Mouse (Mus musculus): ENCODE results near the gene Tjap1. TPM values are rescaled to one million over a fixed set of nuclear protein-coding genes. Genes with fewer than 3 reads are reported as not detected.

Gene Tjap1
- polyA plus RNA-seq, 1 experiment from 2014 or later, result 29.6 TPM

DNA sequence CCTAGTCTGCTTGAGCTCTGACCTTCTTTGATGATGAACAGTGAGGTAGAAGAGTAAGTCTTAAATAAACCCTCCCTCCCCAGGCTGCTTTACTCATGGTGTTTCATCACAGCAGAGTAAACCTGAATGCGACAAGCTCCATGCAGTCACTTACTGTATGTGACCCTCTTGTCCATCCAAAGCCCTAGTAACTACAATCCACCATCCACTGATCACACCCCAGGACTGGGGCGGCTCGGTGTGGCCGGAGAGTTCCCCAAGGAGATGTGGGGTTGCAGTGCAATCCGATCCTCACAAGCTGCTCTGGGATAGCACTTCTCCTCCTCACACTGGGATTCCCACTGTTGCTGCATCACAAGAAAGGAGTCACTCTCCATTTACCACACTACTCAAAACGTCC lies 8.4 kb downstream of the Tjap1 start:
- Histone ChIP-seq H3K27ac (ENCODE audit: low read length) (no peak overlapping the region), H3K4me3 (ENCODE audit: low read length) (no peak overlapping the region), H3K27me3 (replicated peaks; ENCODE audit: control insufficient read depth, insufficient read depth, low read length) (no peaks in the 10 kb centered on the region), H3K36me3 (ENCODE audit: control insufficient read depth, insufficient read depth, low read length) (peaks cover 13% of the 10 kb centered on the region; the same call in 1 of the 2 replicates), H3K4me1 (ENCODE audit: control insufficient read depth, insufficient read depth, low read length) (peaks cover 18% of the 10 kb centered on the region), H3K4me2 (ENCODE audit: low read depth, low read length) (no peak overlapping the region), H3K9me3 (ENCODE audit: control insufficient read depth, low read length) (no peaks in the 10 kb centered on the region), H3K9ac (ENCODE audit: low read depth, low read length) (no peak overlapping the region)
- ATAC-seq, result no peak
- WGBS, result 77% methylated on average over 6 of the region's 6 CpGs

DNA sequence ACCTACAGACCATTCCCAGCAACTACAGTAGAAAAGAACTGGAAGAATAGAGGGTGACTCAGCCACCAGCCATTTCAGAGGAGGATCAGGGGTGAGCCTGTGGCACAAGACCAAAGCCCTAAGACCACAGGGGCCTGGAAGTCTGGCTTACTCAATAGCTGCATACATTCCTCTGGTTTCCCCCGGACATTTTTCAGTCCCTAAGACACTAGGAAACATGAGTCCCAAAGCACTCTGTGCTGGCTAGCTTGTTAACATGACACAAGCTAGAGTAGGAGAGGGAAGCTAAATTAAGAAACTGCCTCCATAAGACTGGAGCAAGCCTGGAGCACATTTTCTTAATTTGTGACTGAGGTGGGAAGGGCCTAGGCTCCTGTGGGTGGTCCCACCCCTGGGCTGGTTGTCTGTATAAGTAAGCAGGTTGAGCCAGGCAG lies 9.0 kb downstream of the Tjap1 start:
- no peak overlapping the region for H3K9ac ChIP-seq (ENCODE audit: low read depth, low read length)
- no peaks in the 10 kb centered on the region for H3K9me3 ChIP-seq (ENCODE audit: control insufficient read depth, low read length)
- no peak overlapping the region for H3K4me3 ChIP-seq (ENCODE audit: low read length)
- H3K4me2 ChIP-seq (ENCODE audit: low read depth, low read length), result no peak overlapping the region
- H3K27ac ChIP-seq (ENCODE audit: low read length), result no peak overlapping the region
- ATAC-seq, result no peak
- H3K36me3 ChIP-seq (ENCODE audit: control insufficient read depth, insufficient read depth, low read length), result peaks cover 13% of the 10 kb centered on the region; the same call in 1 of the 2 replicates
- H3K27me3 ChIP-seq (replicated peaks; ENCODE audit: control insufficient read depth, insufficient read depth, low read length), result no peaks in the 10 kb centered on the region
- H3K4me1 ChIP-seq (ENCODE audit: control insufficient read depth, insufficient read depth, low read length), result peaks cover 19% of the 10 kb centered on the region
- 64% methylated on average over 1 of the region's 1 CpGs for WGBS

DNA sequence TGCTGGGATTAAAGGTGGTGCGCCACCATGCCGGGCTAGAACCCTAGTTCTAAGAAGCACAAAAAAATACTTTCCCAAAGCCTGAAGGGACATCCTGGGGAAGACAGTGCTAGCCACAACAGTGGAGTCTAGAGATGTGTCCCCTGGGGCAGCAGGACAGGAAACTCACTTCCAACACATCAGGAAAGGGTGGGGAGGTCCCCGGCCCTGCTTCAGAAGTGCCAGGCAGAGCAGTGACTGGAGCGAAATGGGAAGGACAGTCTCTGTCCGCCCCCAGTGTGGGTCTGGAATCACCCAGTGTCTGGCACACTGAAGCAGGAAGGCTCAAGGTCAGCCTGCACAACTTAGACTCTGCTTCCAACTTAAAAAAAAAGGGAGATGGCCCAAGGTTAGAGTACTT lies 10.2 kb downstream of the Tjap1 start:
- Histone ChIP-seq H3K27ac (ENCODE audit: low read length) (no peak overlapping the region), H3K4me3 (ENCODE audit: low read length) (no peak overlapping the region), H3K4me1 (ENCODE audit: control insufficient read depth, insufficient read depth, low read length) (peaks cover 24% of the 10 kb centered on the region), H3K9me3 (ENCODE audit: control insufficient read depth, low read length) (no peaks in the 10 kb centered on the region), H3K36me3 (ENCODE audit: control insufficient read depth, insufficient read depth, low read length) (peaks cover 13% of the 10 kb centered on the region; the same call in 1 of the 2 replicates), H3K4me2 (ENCODE audit: low read depth, low read length) (no peak overlapping the region), H3K27me3 (replicated peaks; ENCODE audit: control insufficient read depth, insufficient read depth, low read length) (no peaks in the 10 kb centered on the region), H3K9ac (ENCODE audit: low read depth, low read length) (no peak overlapping the region)
- ATAC-seq, result no peak
- 89% methylated on average over 5 of the region's 5 CpGs for WGBS

DNA sequence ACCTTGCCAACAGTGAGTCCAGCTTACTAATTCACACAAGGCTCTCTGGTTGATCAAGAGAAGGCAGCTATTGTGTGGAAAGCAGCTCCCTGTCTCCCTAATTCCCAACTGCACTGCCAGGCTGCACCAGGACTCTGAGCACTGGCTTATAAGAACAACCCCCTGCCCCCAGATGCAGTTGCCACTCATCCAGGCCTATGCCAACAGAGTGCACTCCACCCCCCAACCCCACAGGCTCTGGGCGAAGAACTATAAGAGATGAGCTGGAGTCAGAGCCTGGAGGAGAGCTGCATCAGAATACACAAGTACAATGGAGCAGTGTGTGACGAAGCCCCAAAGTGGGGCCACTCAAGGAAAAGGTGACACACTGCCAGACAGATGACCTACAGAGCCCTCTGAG lies 10.8 kb downstream of the Tjap1 start:
- Histone ChIP-seq H3K36me3 (ENCODE audit: control insufficient read depth, insufficient read depth, low read length) (peaks cover 13% of the 10 kb centered on the region; the same call in 1 of the 2 replicates), H3K27ac (ENCODE audit: low read length) (no peak overlapping the region), H3K9me3 (ENCODE audit: control insufficient read depth, low read length) (no peaks in the 10 kb centered on the region), H3K4me3 (ENCODE audit: low read length) (no peak overlapping the region), H3K4me1 (ENCODE audit: control insufficient read depth, insufficient read depth, low read length) (peaks cover 30% of the 10 kb centered on the region), H3K9ac (ENCODE audit: low read depth, low read length) (no peak overlapping the region), H3K27me3 (replicated peaks; ENCODE audit: control insufficient read depth, insufficient read depth, low read length) (no peaks in the 10 kb centered on the region), H3K4me2 (ENCODE audit: low read depth, low read length) (no peak overlapping the region)
- WGBS, result 90% methylated on average over 2 of the region's 2 CpGs
- no peak for ATAC-seq

DNA sequence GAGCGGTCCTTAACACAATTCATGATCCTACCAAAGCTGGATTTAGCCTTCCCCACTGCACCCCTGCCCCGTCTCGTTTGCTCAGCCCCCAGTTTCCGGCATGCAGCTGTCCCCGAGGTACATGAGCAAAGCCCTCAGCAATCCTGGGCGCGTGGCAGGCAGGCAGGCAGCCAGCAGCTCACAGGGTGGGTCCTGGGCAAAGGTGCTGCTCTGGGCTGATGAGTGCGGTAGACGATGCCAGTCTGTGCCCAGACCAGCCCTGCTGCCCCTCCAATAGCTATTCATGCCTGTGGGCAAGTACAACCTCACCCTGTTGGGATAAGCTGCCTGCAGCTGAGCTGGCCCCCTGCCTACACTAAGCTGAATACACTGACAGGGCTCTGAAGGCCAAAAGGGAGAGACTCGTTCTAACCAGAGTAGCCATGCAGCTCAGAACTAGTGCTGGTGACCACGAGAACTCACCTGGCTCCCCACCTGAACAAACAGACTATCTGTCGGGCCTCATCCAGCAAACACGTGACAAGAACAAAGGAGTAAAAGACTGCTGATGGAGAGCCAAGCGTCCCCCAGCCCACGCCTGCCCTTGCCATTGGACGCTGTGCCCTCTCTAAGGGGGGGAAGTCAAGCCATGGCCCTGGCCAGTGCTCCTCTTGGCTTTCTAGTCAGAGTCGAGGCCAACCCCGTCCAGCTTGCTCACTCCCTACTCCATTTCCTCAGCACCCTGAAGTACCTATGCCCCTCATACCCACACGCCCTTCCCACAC lies 12.9 kb downstream of the Tjap1 start:
- Histone ChIP-seq H3K4me3 (ENCODE audit: low read length) (peak overlapping the region; percentile 5; the same call in 1 of the 2 replicates), H3K27ac (ENCODE audit: low read length) (peak overlapping the region; percentile 14; the same call in 1 of the 2 replicates), H3K4me2 (ENCODE audit: low read depth, low read length) (peak overlapping the region; percentile 23; the same call in 1 of the 2 replicates), H3K9me3 (ENCODE audit: control insufficient read depth, low read length) (no peaks in the 10 kb centered on the region), H3K9ac (ENCODE audit: low read depth, low read length) (peak overlapping the region; percentile 51), H3K27me3 (replicated peaks; ENCODE audit: control insufficient read depth, insufficient read depth, low read length) (no peaks in the 10 kb centered on the region), H3K4me1 (ENCODE audit: control insufficient read depth, insufficient read depth, low read length) (peaks cover 44% of the 10 kb centered on the region), H3K36me3 (ENCODE audit: control insufficient read depth, insufficient read depth, low read length) (peaks cover 11% of the 10 kb centered on the region; the same call in 1 of the 2 replicates)
- no peak for ATAC-seq
- 74% methylated on average over 19 of the region's 19 CpGs for WGBS

DNA sequence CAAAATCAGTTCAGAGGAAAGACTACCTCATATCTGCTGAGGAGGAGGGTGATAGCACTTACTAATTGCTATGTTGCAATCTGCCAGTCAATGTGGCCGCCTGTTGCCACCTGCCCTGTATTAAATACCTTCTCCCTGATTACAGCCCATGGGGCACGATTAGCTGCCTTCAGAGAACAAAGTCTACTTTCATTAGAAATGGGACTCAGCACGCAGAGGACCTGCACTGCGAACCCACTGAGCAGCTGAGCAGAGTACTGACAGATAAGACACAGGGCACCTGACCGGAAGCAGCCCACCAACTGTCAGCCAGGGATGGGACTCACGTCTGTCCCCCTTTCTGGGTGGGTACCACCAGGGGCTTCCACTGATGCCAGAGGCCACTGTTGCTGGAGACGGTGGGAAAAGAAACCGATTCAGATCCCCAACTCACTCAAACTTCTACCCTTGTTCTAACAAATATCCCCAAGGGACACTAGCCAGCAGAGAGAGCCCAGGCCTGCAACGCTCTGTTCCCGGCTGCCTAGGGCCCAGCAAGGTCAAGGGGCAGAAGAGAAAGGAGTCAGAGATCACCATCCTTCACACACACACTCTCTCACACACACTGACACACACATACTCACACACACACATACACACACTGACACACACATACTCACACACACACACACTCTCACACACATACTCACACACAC lies 14.7 kb downstream of the Tjap1 start:
- Histone ChIP-seq H3K4me2 (ENCODE audit: low read depth, low read length) (no peak overlapping the region), H3K27ac (ENCODE audit: low read length) (peak overlapping the region; percentile 80), H3K27me3 (replicated peaks; ENCODE audit: control insufficient read depth, insufficient read depth, low read length) (no peaks in the 10 kb centered on the region), H3K4me3 (ENCODE audit: low read length) (no peak overlapping the region), H3K9ac (ENCODE audit: low read depth, low read length) (no peak overlapping the region), H3K9me3 (ENCODE audit: control insufficient read depth, low read length) (no peaks in the 10 kb centered on the region), H3K36me3 (ENCODE audit: control insufficient read depth, insufficient read depth, low read length) (peaks cover 19% of the 10 kb centered on the region), H3K4me1 (ENCODE audit: control insufficient read depth, insufficient read depth, low read length) (peaks cover 44% of the 10 kb centered on the region)
- peak; percentile 81 for ATAC-seq
- WGBS, result 60% methylated on average over 10 of the region's 10 CpGs

DNA sequence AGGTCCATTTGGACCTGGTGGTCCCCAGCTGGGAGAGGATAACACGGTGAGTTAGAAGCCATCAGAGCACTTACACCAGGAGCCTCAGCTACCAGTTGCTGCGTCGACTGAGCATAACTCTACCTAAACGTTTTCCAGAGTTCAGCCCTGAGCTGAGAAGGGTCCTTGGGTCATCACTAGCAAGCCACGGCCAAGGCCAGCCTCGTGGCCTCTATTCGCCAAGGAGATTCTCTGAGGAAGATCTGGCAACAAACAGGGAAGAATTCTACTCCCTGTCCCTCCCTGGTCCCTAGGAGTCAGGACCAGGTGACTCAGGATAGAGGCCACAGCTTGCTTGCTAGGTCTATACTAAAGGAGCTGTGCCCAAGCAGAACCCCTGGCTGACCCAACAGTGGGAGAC lies 15.3 kb downstream of the Tjap1 start:
- peak; percentile 21 for ATAC-seq
- peaks cover 42% of the 10 kb centered on the region for H3K4me1 ChIP-seq (ENCODE audit: control insufficient read depth, insufficient read depth, low read length)
- H3K9me3 ChIP-seq (ENCODE audit: control insufficient read depth, low read length), result no peaks in the 10 kb centered on the region
- 71% methylated on average over 7 of the region's 7 CpGs for WGBS
- peaks cover 19% of the 10 kb centered on the region for H3K36me3 ChIP-seq (ENCODE audit: control insufficient read depth, insufficient read depth, low read length)
- no peak overlapping the region for H3K4me3 ChIP-seq (ENCODE audit: low read length)
- H3K27ac ChIP-seq (ENCODE audit: low read length), result peak overlapping the region; percentile 53
- H3K27me3 ChIP-seq (replicated peaks; ENCODE audit: control insufficient read depth, insufficient read depth, low read length), result no peaks in the 10 kb centered on the region
- 0 out of 2 replicates have a peak overlapping the region, but pooled peaks have one; percentile 8 for H3K9ac ChIP-seq (ENCODE audit: low read depth, low read length)
- no peak overlapping the region for H3K4me2 ChIP-seq (ENCODE audit: low read depth, low read length)

DNA sequence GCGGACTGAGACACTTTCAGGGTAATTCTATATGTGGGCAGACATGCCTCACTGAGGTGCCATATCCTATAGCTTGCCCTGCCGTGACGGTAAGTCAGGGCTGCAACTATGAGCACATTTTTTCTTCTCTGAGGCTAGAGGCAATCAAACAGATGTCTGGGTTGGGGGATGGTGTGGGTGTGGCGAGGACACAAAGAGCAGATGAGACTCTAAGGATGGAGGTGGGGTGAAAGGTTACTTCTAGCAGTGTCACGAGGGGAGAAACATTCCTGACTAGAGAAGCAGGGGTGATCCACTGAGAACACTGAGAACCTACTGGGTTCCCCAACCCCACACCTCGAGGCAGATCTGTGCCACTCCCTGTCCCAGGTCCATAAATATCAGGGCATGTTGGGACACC lies 15.8 kb downstream of the Tjap1 start:
- H3K4me2 ChIP-seq (ENCODE audit: low read depth, low read length), result no peak overlapping the region
- WGBS, result 58% methylated on average over 6 of the region's 6 CpGs
- no peaks in the 10 kb centered on the region for H3K9me3 ChIP-seq (ENCODE audit: control insufficient read depth, low read length)
- H3K4me1 ChIP-seq (ENCODE audit: control insufficient read depth, insufficient read depth, low read length), result peaks cover 42% of the 10 kb centered on the region
- 0 out of 2 replicates have a peak, but pooled peaks have one; percentile 0 for ATAC-seq
- peaks cover 22% of the 10 kb centered on the region for H3K36me3 ChIP-seq (ENCODE audit: control insufficient read depth, insufficient read depth, low read length)
- H3K9ac ChIP-seq (ENCODE audit: low read depth, low read length), result no peak overlapping the region
- no peak overlapping the region for H3K27ac ChIP-seq (ENCODE audit: low read length)
- H3K4me3 ChIP-seq (ENCODE audit: low read length), result no peak overlapping the region
- no peaks in the 10 kb centered on the region for H3K27me3 ChIP-seq (replicated peaks; ENCODE audit: control insufficient read depth, insufficient read depth, low read length)

DNA sequence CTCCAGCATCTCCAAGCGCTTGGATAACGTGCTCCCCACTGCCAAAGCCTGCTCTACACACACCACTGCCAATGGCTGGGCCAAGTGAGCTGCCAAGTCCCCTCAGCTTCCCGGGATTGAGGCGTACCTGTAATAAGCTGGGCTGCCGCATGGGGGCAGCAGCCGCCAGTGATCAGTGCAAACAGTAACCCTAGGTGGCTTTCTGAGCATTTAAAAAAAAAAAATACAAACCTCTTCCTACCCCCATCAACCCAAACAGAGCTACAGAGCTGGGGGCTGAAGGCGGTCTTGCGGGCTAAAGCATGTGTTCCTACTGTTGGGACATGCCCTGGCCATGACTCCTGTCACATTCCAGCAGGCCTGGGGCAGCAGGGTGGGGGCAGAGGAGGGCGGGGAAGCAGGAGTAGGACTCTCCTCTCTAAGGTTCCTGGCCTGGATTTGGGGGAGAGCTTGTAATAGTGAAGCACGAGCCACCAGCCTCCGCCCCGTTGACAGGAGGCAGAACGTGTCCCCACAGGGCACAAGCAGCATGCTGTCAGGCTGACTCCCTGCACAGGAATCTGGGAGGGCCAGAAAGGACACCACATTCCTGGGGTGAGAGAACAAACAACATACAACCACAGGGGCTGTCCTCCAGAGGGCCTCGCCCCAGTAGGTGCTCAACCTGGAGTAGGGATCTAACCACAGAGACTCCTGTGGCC lies 16.8 kb downstream of the Tjap1 start:
- H3K4me2 ChIP-seq (ENCODE audit: low read depth, low read length), result no peak overlapping the region
- no peak overlapping the region for H3K27ac ChIP-seq (ENCODE audit: low read length)
- H3K27me3 ChIP-seq (replicated peaks; ENCODE audit: control insufficient read depth, insufficient read depth, low read length), result no peaks in the 10 kb centered on the region
- 20% methylated on average over 14 of the region's 14 CpGs for WGBS
- peak; percentile 22 for ATAC-seq
- H3K9ac ChIP-seq (ENCODE audit: low read depth, low read length), result 0 out of 2 replicates have a peak overlapping the region, but pooled peaks have one; percentile 16
- H3K9me3 ChIP-seq (ENCODE audit: control insufficient read depth, low read length), result no peaks in the 10 kb centered on the region
- H3K36me3 ChIP-seq (ENCODE audit: control insufficient read depth, insufficient read depth, low read length), result peaks cover 26% of the 10 kb centered on the region
- peaks cover 41% of the 10 kb centered on the region for H3K4me1 ChIP-seq (ENCODE audit: control insufficient read depth, insufficient read depth, low read length)
- H3K4me3 ChIP-seq (ENCODE audit: low read length), result no peak overlapping the region
